Mouse (Mus musculus) lung, postnatal 0 days (tissue): ENCODE measurements around the gene Eef2k. TPM values are rescaled to one million over a fixed set of nuclear protein-coding genes. Genes with fewer than 3 reads are reported as not detected.

ENCODE experiments used
- ATAC-seq: fragments of 200-750 bp; cut with Nextera tagmentation; 2 replicates; pipeline ENCODE4 v1.8.0; 2017; ENCODE audit warnings: moderate library complexity
- DNase-seq: peaks from one replicate; pipeline ENCODE4 v3.0.0-alpha.2; 2016; ENCODE audit warnings: low spot score
- H3K27ac ChIP-seq: fragments of 300-500 bp; sonication (generic); 2 replicates; pipeline ENCODE4 v1.5.1; 2014; ENCODE audit warnings: antibody characterized with exemption, mild to moderate bottlenecking, low read length, mixed read lengths
- H3K27me3 ChIP-seq: fragments of 300-500 bp; sonication (generic); replicated peaks from 2 replicates; pipeline ENCODE4 v1.6.1; 2014; ENCODE audit warnings: low read length, mixed read lengths; ENCODE audit not compliant: insufficient read depth
- H3K36me3 ChIP-seq: fragments of 300-500 bp; sonication (generic); 2 replicates; pipeline ENCODE4 v1.6.1; 2014; ENCODE audit warnings: low read length, mixed read lengths; ENCODE audit not compliant: insufficient read depth
- H3K4me1 ChIP-seq: fragments of 300-500 bp; sonication (generic); 2 replicates; pipeline ENCODE4 v1.6.1; 2014; ENCODE audit warnings: antibody characterized with exemption, low read depth, low read length, mixed read lengths; ENCODE audit not compliant: insufficient read depth
- H3K4me2 ChIP-seq: fragments of 300-500 bp; sonication (generic); replicated peaks from 2 replicates; pipeline ENCODE4 v1.6.1; 2014; ENCODE audit warnings: low read depth, mild to moderate bottlenecking, low read length, moderate library complexity, mixed read lengths
- H3K4me3 ChIP-seq: fragments of 300-500 bp; sonication (generic); 2 replicates; pipeline ENCODE4 v1.5.1; 2014; ENCODE audit warnings: low read depth, low read length
- H3K9ac ChIP-seq: fragments of 300-500 bp; sonication (generic); replicated peaks from 2 replicates; pipeline ENCODE4 v1.6.1; 2014; ENCODE audit warnings: low read depth, mild to moderate bottlenecking
- H3K9me3 ChIP-seq: fragments of 300-500 bp; sonication (generic); 2 replicates; pipeline ENCODE4 v1.6.1; 2016; ENCODE audit warnings: low read length, mixed read lengths
- CTCF ChIP-seq: IDR thresholded peaks from 2 replicates; pipeline ENCODE4 v1.5.1; 2016; ENCODE audit warnings: antibody characterized with exemption, mild to moderate bottlenecking
- EP300 ChIP-seq: IDR thresholded peaks from 2 replicates; pipeline ENCODE4 v1.6.1; 2016; ENCODE audit warnings: antibody characterized with exemption, mild to moderate bottlenecking, control low read depth
- WGBS: fragments of 180-500 bp; shearing (Covaris S2); extraction: QIAGEN DNeasy Blood & Tissue Kit; methylation state at CpG from one replicate; pipeline ENCODE4 v1.1.7; 2014; 5-methylcytosine and 5-hydroxymethylcytosine counted together
- polyA plus RNA-seq: library from polyadenylated mRNA; unstranded; fragments of >200 nt; fragmentation: Nextera tagmentation; extraction: Ambion mirVana; gene quantifications from 2 replicates; pipeline ENCODE4 v1.2.1, GENCODE M21; 2015

Eef2k gene
- polyA plus RNA-seq, 1 experiment from 2014 or later: 16.8 TPM

GRCm38 (mm10) chr7:120874021-120874420 is 31.4 kb downstream of the Eef2k start:
- Histone ChIP-seq H3K4me3 (no peak overlapping the region), H3K4me1 (peaks cover 15% of the 10 kb centered on the region; the same call in 1 of the 2 replicates), H3K36me3 (no peaks in the 10 kb centered on the region), H3K9me3 (no peaks in the 10 kb centered on the region), H3K9ac (no peak overlapping the region), H3K27ac (no peak overlapping the region), H3K4me2 (no peak overlapping the region), H3K27me3 (no peaks in the 10 kb centered on the region)
- TF ChIP-seq EP300 (peak; percentile 42; the same call in 1 of the 2 replicates), CTCF (no peak)
- no peak for ATAC-seq
- DNase-seq: no peak
- WGBS: 89% methylated on average over 3 of the region's 3 CpGs

- peak overlapping the region; percentile 57 for H3K27ac ChIP-seq
- H3K36me3 ChIP-seq: 0 out of 2 replicates have a peak, but pooled peaks cover 3% of the 10 kb centered on the region
- no peak overlapping the region for H3K4me2 ChIP-seq
Observed at GRCm38 (mm10) chr7:120874764-120875539, 32.3 kb downstream of the Eef2k start.

GRCm38 (mm10) chr7:120875540-120876388 is 33.1 kb downstream of the Eef2k start:
- Histone ChIP-seq H3K27me3 (no peaks in the 10 kb centered on the region), H3K4me3 (no peak overlapping the region), H3K27ac (peak overlapping the region; percentile 57), H3K9me3 (no peaks in the 10 kb centered on the region), H3K9ac (no peak overlapping the region), H3K4me2 (no peak overlapping the region), H3K36me3 (0 out of 2 replicates have a peak, but pooled peaks cover 7% of the 10 kb centered on the region), H3K4me1 (peaks cover 2% of the 10 kb centered on the region; the same call in 1 of the 2 replicates)
- DNase-seq: peak; percentile 70
- 46% methylated on average over 3 of the region's 3 CpGs for WGBS
- peak; percentile 79 for ATAC-seq
- TF ChIP-seq CTCF: peak; percentile 44
- TF ChIP-seq EP300: 0 out of 2 replicates have a peak, but pooled peaks have one; percentile 5

More at GRCm38 (mm10) chr7:120874764-120875539, 32.3 kb downstream of the Eef2k start:
- DNase-seq (peak; percentile 83), ATAC-seq (peak; percentile 91)
- H3K9ac ChIP-seq: no peak overlapping the region
- TF ChIP-seq EP300 (peak; percentile 26; the same call in 1 of the 2 replicates), CTCF (no peak)
- H3K9me3 ChIP-seq: no peaks in the 10 kb centered on the region
- H3K4me3 ChIP-seq: no peak overlapping the region
- H3K27me3 ChIP-seq: no peaks in the 10 kb centered on the region
- WGBS: 38% methylated on average over 7 of the region's 7 CpGs
- H3K4me1 ChIP-seq: peaks cover 10% of the 10 kb centered on the region; the same call in 1 of the 2 replicates

- Histone ChIP-seq H3K4me3 (no peak overlapping the region), H3K27ac (no peak overlapping the region), H3K4me2 (no peak overlapping the region), H3K27me3 (no peaks in the 10 kb centered on the region), H3K9ac (no peak overlapping the region), H3K4me1 (no peaks in the 10 kb centered on the region), H3K9me3 (no peaks in the 10 kb centered on the region), H3K36me3 (0 out of 2 replicates have a peak, but pooled peaks cover 7% of the 10 kb centered on the region)
- WGBS: 64% methylated on average over 6 of the region's 6 CpGs
- TF ChIP-seq CTCF: no peak
- no peak for TF ChIP-seq EP300
- DNase-seq (no peak), ATAC-seq (no peak)
Observed at GRCm38 (mm10) chr7:120878271-120878670, 35.6 kb downstream of the Eef2k start.

GRCm38 (mm10) chr7:120879972-120880371 is 37.3 kb downstream of the Eef2k start:
- Histone ChIP-seq H3K27ac (no peak overlapping the region), H3K9ac (no peak overlapping the region), H3K4me3 (no peak overlapping the region), H3K27me3 (no peaks in the 10 kb centered on the region), H3K4me2 (no peak overlapping the region), H3K36me3 (0 out of 2 replicates have a peak, but pooled peaks cover 12% of the 10 kb centered on the region), H3K9me3 (no peaks in the 10 kb centered on the region), H3K4me1 (no peaks in the 10 kb centered on the region)
- WGBS: 88% methylated on average over 3 of the region's 3 CpGs
- ATAC-seq: no peak
- no peak for TF ChIP-seq EP300
- no peak for TF ChIP-seq CTCF
- DNase-seq: no peak

- Histone ChIP-seq H3K9me3 (no peaks in the 10 kb centered on the region), H3K27ac (no peak overlapping the region), H3K4me3 (no peak overlapping the region), H3K9ac (no peak overlapping the region), H3K36me3 (peaks cover 12% of the 10 kb centered on the region; the same call in 1 of the 2 replicates), H3K4me2 (no peak overlapping the region), H3K27me3 (no peaks in the 10 kb centered on the region), H3K4me1 (no peaks in the 10 kb centered on the region)
- TF ChIP-seq EP300 (no peak), CTCF (no peak)
- no peak for ATAC-seq
- DNase-seq: no peak
- 97% methylated on average over 4 of the region's 4 CpGs for WGBS
Observed at GRCm38 (mm10) chr7:120880770-120881169, 38.1 kb downstream of the Eef2k start.
